Mouse (Mus musculus): ENCODE results near the gene Sphk2. TPM values are rescaled to one million over a fixed set of nuclear protein-coding genes. Genes with fewer than 3 reads are reported as not detected.

The Sphk2 gene
- polyA plus RNA-seq, 1 experiment from 2014 or later = 17.5 TPM

DNA sequence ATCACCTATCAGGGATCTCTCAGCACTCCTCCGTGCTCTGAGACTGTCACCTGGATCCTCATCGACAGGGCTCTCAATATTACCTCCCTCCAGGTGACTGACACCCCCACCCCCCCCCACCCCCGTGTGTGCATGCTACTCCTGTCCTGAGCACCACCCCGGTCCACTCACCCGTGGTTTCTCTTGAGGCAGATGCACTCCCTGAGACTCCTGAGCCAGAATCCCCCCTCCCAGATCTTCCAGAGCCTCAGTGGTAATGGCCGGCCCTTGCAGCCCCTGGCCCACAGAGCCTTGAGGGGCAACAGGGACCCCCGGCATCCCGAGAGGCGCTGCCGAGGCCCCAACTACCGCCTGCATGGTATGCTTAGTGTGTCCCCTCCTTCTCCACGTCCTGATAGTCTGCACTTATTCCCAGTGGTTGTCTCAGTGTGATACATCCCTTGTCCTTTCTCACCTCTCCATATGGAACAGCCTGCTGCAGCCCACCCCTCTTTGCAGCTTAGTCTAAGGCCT is 14.2 kb downstream of the Sphk2 start:
- no peak for ATAC-seq (ENCODE audit: extremely low read depth, insufficient number of reproducible peaks, low FRiP score, low TSS enrichment)
- peaks cover 68% of the 10 kb centered on the region for H3K4me1 ChIP-seq
- H3K4me3 ChIP-seq = peak overlapping the region; percentile 82
- H3K4me2 ChIP-seq = peak overlapping the region; percentile 99
- peak overlapping the region; percentile 86 for H3K27ac ChIP-seq (replicated peaks)
- no peaks in the 10 kb centered on the region for H3K36me3 ChIP-seq
- peak overlapping the region; percentile 83 for H3K9ac ChIP-seq
- H3K27me3 ChIP-seq (replicated peaks) = peaks cover 31% of the 10 kb centered on the region
- no peaks in the 10 kb centered on the region for H3K9me3 ChIP-seq
- 40% methylated on average over 12 of the region's 12 CpGs for WGBS

GRCm38 (mm10) chr7:45702809-45703520 is 14.8 kb downstream of the Sphk2 start:
- Histone ChIP-seq H3K27ac (replicated peaks) (no peak overlapping the region), H3K9me3 (no peaks in the 10 kb centered on the region), H3K4me3 (no peak overlapping the region), H3K9ac (peak overlapping the region; percentile 83; the same call in 1 of the 2 replicates), H3K4me2 (peak overlapping the region; percentile 99; the same call in 1 of the 2 replicates), H3K27me3 (replicated peaks) (peaks cover 37% of the 10 kb centered on the region), H3K36me3 (no peaks in the 10 kb centered on the region), H3K4me1 (peaks cover 62% of the 10 kb centered on the region)
- WGBS = 86% methylated on average over 17 of the region's 17 CpGs
- ATAC-seq (ENCODE audit: extremely low read depth, insufficient number of reproducible peaks, low FRiP score, low TSS enrichment) = no peak

DNA sequence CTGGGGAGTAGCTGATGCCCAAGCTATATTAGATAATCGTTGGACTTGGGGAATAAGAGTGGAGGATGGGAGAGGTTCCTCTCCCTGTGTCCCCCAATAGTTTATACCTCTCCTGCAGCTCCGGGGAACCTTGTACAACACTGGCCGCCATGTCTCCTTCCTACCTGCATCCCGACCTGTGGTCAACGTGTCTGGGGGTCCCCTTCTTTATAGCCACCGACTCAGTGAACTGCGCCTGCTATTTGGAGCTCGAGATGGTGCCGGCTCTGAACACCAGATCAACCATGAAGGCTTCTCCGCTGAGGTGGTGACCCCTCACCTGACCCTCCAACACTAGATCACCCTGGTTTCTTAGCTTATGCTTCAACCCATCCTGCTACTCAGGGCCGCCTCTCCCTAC is 15.5 kb downstream of the Sphk2 start:
- Histone ChIP-seq H3K4me3 (no peak overlapping the region), H3K4me2 (no peak overlapping the region), H3K27me3 (replicated peaks) (peaks cover 40% of the 10 kb centered on the region), H3K36me3 (no peaks in the 10 kb centered on the region), H3K9ac (no peak overlapping the region), H3K27ac (replicated peaks) (no peak overlapping the region), H3K4me1 (peaks cover 55% of the 10 kb centered on the region), H3K9me3 (no peaks in the 10 kb centered on the region)
- WGBS = 88% methylated on average over 11 of the region's 11 CpGs
- ATAC-seq (ENCODE audit: extremely low read depth, insufficient number of reproducible peaks, low FRiP score, low TSS enrichment) = no peak

DNA sequence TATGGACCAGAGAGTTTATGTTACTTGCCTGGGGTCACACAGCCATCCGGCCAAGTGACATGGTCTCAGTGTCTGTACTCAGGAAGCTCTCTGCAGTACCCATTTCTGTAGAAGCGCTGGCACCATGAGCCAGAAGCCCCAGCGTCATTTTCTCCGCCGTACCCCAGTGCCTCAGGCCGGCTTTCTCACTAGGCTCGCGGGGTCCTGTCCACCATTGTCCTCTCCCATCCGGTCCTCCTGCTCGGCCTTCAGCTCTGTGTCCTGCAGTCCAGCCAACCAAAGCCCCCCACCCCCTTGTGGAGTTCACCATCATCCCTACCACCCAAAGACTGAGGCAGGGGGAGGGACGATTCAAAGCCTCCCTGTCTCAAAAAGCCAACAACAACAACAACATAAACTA is 16.2 kb downstream of the Sphk2 start:
- ATAC-seq (ENCODE audit: extremely low read depth, insufficient number of reproducible peaks, low FRiP score, low TSS enrichment) = no peak
- no peak overlapping the region for H3K27ac ChIP-seq (replicated peaks)
- peak overlapping the region; percentile 77; the same call in 1 of the 2 replicates for H3K9ac ChIP-seq
- WGBS = 76% methylated on average over 11 of the region's 11 CpGs
- H3K36me3 ChIP-seq = no peaks in the 10 kb centered on the region
- peaks cover 40% of the 10 kb centered on the region for H3K27me3 ChIP-seq (replicated peaks)
- H3K4me2 ChIP-seq = peak overlapping the region; percentile 82
- peaks cover 49% of the 10 kb centered on the region for H3K4me1 ChIP-seq
- H3K4me3 ChIP-seq = peak overlapping the region; percentile 51; the same call in 1 of the 2 replicates
- H3K9me3 ChIP-seq = no peaks in the 10 kb centered on the region

DNA sequence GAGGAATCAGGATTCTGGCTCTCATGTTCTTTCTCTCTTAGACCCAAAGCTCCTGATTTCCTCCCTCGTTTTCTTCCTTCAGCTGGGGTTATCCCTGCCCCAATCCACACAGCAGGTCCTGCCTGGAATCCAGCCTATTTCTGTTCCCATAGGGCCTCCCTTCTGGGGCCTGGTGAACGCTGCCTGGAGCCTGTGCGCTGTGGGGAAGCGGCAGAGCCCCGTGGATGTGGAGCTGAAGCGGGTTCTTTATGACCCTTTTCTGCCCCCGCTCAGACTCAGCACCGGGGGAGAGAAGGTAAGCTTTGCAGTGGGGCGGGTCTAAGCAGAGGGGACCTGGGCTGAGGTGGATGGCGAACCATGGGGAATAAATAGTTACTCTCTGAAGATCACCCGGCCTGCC is 16.7 kb downstream of the Sphk2 start:
- peak overlapping the region; percentile 51 for H3K27ac ChIP-seq (replicated peaks)
- no peaks in the 10 kb centered on the region for H3K36me3 ChIP-seq
- WGBS = 29% methylated on average over 11 of the region's 11 CpGs
- no peaks in the 10 kb centered on the region for H3K9me3 ChIP-seq
- H3K27me3 ChIP-seq (replicated peaks) = peaks cover 40% of the 10 kb centered on the region
- peak overlapping the region; percentile 77 for H3K9ac ChIP-seq
- peak overlapping the region; percentile 82 for H3K4me2 ChIP-seq
- ATAC-seq (ENCODE audit: extremely low read depth, insufficient number of reproducible peaks, low FRiP score, low TSS enrichment) = no peak
- H3K4me1 ChIP-seq = peaks cover 44% of the 10 kb centered on the region
- H3K4me3 ChIP-seq = peak overlapping the region; percentile 51

DNA sequence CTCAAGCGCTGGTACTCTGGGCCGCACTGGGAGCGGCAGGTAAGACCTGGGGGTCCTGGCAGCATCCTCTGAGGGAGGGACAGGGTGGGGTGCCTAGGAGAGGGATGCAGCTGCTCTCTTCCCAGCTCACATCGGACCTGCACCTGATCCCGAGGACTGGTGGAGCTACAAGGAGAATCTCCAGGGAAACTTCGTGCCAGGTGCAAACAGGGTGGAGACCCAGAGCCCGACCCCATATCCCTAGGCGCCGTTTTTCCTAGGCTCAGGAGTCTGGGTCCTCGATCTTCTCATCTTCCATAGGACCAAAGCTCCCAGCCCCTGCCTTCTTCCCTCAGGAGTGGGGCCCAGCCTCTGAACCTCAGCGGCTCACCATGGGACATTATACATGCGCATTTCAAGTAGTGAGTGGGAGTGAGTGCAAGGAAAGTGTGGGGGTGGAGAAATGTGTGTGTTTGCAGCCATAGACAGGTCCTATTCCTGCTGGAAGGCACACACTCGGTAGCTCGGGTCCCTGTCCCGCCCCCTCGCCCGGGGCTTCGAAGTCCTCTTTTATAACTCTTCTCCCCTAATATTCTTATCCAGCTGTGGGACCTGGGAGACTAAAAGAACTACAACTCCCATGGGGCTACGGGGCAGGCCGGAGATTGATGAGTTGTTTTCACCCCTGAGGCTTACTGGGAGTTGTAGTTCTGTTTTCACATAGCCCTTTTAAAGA is 17.3 kb downstream of the Sphk2 start:
- H3K9ac ChIP-seq = peak overlapping the region; percentile 76
- no peaks in the 10 kb centered on the region for H3K36me3 ChIP-seq
- peaks cover 40% of the 10 kb centered on the region for H3K27me3 ChIP-seq (replicated peaks)
- no peak overlapping the region for H3K27ac ChIP-seq (replicated peaks)
- 1% methylated on average over 20 of the region's 20 CpGs for WGBS
- peak overlapping the region; percentile 51 for H3K4me3 ChIP-seq
- ATAC-seq (ENCODE audit: extremely low read depth, insufficient number of reproducible peaks, low FRiP score, low TSS enrichment) = no peak
- H3K4me1 ChIP-seq = peaks cover 38% of the 10 kb centered on the region
- no peaks in the 10 kb centered on the region for H3K9me3 ChIP-seq
- H3K4me2 ChIP-seq = peak overlapping the region; percentile 82

DNA sequence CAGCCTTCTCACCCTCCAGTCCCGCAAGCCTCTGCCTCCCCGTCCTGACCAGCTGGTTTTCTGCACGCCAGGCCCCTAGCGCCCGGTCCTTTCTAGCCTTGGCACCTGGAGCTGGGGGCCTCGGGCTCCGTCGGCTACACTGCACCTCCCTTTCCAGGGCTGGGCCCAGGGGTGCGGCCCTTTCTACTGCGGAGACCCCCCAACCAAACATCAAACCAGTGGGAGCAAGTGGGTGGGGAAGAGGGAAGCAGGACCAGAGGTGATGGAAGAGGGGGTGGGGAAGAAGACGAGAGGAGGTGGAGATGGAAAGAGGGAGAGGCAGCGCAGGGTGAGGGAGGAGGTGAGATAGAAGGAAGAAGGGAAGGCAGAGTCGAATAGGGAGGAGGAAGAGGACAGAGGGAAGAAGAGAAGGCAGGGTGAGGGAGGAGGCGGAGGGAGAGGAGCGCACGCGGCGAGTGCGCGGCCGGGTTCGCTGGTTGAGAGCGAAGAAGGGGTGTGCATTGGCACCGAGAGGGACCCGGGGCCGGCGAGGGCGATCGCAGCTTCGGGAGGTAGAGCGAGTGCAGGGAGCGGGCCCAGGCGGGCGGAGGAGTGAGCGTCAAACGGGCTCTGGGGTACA is 18.2 kb downstream of the Sphk2 start, which contains the start of gene Car11:
Car11 (plus strand) TSS at position 321 of the 619 bp plus-strand sequence.
- peak within 1 kb of the TSS; percentile 76 for H3K9ac ChIP-seq

DNA sequence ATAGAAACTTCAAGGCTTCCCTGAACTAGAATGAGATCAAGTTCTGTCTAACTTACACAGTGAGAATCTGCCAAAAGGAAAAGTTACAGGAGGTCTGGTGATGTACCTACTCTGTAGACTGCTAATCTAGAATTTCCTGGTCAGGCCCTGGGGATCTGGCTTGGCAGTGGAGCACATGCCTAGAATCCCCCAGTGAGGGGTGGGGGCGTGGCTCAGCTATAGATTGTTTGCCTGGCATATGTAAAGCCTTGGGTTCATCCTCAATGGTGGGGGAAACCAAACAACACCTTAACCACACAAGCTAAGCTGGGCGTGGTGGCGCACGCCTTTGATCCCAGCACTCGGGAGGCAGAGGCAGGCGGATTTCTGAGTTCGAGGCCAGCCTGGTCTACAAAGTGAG is 19.9 kb downstream of the Sphk2 start:
- Histone ChIP-seq H3K9me3 (no peaks in the 10 kb centered on the region), H3K9ac (no peak overlapping the region), H3K4me3 (no peak overlapping the region), H3K27me3 (replicated peaks) (peaks cover 40% of the 10 kb centered on the region), H3K27ac (replicated peaks) (no peak overlapping the region), H3K4me2 (no peak overlapping the region), H3K4me1 (peaks cover 24% of the 10 kb centered on the region), H3K36me3 (no peaks in the 10 kb centered on the region)
- 60% methylated on average over 6 of the region's 7 CpGs for whole genome bisulfite sequencing
- ATAC-seq (ENCODE audit: extremely low read depth, insufficient number of reproducible peaks, low FRiP score, low TSS enrichment) = no peak

More for the DNA sequence above, 18.2 kb downstream of the Sphk2 start, which contains the start of gene Car11:
- Histone ChIP-seq H3K4me3 (peak within 1 kb of the TSS; percentile 51), H3K4me2 (peak within 1 kb of the TSS; percentile 82), H3K27ac (replicated peaks) (no peak within 1 kb of the TSS), H3K9me3 (no peaks in the 10 kb centered on the region), H3K27me3 (replicated peaks) (peaks cover 40% of the 10 kb centered on the region), H3K4me1 (peaks cover 35% of the 10 kb centered on the region), H3K36me3 (no peaks in the 10 kb centered on the region)
- 2% methylated on average over 36 of the region's 36 CpGs for WGBS
- ATAC-seq (ENCODE audit: extremely low read depth, insufficient number of reproducible peaks, low FRiP score, low TSS enrichment) = no peak

DNA sequence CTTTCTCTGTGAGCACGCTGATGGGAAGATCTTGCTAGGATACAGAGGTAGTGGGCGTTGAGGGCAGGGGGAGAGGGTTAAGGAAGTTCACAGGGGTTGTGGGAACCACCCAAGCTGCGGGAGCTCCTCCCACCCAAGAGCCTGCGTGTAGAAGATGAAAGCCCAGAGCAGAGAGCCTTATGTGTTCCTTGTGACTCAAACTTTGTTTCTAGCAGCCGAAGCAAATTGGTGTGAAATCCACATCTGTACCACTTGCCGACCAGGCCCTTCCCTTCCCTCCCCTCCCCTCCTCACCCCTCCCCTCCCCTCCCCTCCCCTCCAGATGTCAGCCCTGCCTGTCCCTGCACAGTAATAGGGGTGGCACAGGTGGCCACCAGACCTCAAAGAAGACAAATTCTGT is 22.7 kb downstream of the Sphk2 start:
- H3K9ac ChIP-seq = no peak overlapping the region
- WGBS = 28% methylated on average over 6 of the region's 6 CpGs
- H3K4me3 ChIP-seq = no peak overlapping the region
- H3K27me3 ChIP-seq (replicated peaks) = peaks cover 25% of the 10 kb centered on the region
- no peak overlapping the region for H3K4me2 ChIP-seq
- peaks cover 15% of the 10 kb centered on the region for H3K4me1 ChIP-seq
- no peaks in the 10 kb centered on the region for H3K36me3 ChIP-seq
- H3K9me3 ChIP-seq = no peaks in the 10 kb centered on the region
- H3K27ac ChIP-seq (replicated peaks) = no peak overlapping the region
- ATAC-seq (ENCODE audit: extremely low read depth, insufficient number of reproducible peaks, low FRiP score, low TSS enrichment) = no peak

GRCm38 (mm10) chr7:45693921-45694591 is 23.7 kb downstream of the Sphk2 start, which contains the start of gene Sec1:
Gene Sec1, minus strand, starts transcription at chr7:45694402.
- H3K9ac ChIP-seq = no peak within 1 kb of the TSS
- no peak within 1 kb of the TSS for H3K4me3 ChIP-seq
- no peaks in the 10 kb centered on the region for H3K36me3 ChIP-seq
- 86% methylated on average over 50 of the region's 50 CpGs for WGBS
- no peaks in the 10 kb centered on the region for H3K9me3 ChIP-seq
- H3K27me3 ChIP-seq (replicated peaks) = peaks cover 15% of the 10 kb centered on the region
- peaks cover 15% of the 10 kb centered on the region for H3K4me1 ChIP-seq
- no peak within 1 kb of the TSS for H3K27ac ChIP-seq (replicated peaks)
- H3K4me2 ChIP-seq = no peak within 1 kb of the TSS
- no peak for ATAC-seq (ENCODE audit: extremely low read depth, insufficient number of reproducible peaks, low FRiP score, low TSS enrichment)

DNA sequence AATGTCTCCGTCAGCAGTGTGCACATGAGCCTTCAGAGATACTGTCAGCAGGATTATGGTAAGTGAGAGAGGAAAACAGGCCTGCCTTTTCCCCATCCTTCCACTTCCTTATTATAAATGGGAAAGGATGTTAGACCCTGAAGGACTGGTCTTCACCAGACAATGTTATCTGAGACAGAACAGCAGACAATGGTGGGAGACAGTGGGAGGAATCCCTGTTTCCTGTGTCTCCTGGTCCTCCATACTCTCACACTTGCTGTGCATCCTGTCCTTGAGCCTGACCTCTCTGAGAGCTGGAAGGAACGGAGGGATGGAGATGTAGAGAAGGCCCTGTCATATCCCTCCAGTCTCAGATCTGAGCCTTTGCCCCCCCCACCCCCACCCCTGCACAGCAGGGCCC is 25.4 kb downstream of the Sphk2 start:
- no peak for ATAC-seq (ENCODE audit: extremely low read depth, insufficient number of reproducible peaks, low FRiP score, low TSS enrichment)
- H3K9me3 ChIP-seq = no peaks in the 10 kb centered on the region

More for the DNA sequence above, 25.4 kb downstream of the Sphk2 start:
- Histone ChIP-seq H3K36me3 (no peaks in the 10 kb centered on the region), H3K27me3 (replicated peaks) (no peaks in the 10 kb centered on the region), H3K9ac (no peak overlapping the region), H3K27ac (replicated peaks) (no peak overlapping the region), H3K4me2 (no peak overlapping the region), H3K4me3 (no peak overlapping the region), H3K4me1 (peaks cover 17% of the 10 kb centered on the region)
- WGBS = 48% methylated on average over 2 of the region's 2 CpGs
